Mouse (Mus musculus) thymus, postnatal 25 days (tissue): ENCODE data around the gene Kdm4b.

Experiments used
- DNase-seq: peaks from one replicate; pipeline ENCODE4 v3.0.0; 2022

Gene Kdm4b

GRCm38 (mm10) chr17:56325450-56326152 is at the start of gene Kdm4b:
TSS of gene Kdm4b (plus strand) at chr17:56326062.
- DNase-seq: peak; percentile 99

GRCm38 (mm10) chr17:56276643-56277566 is 49.0 kb upstream of the Kdm4b start, which contains the start of gene Ticam1:
TSS of gene Ticam1 (minus strand) at chr17:56276786.
- peak; percentile 73 for DNase-seq

- peak; percentile 22 for DNase-seq
These were observed 48.3 kb upstream of the Kdm4b start for GRCm38 (mm10) chr17:56277567-56277893.

GRCm38 (mm10) chr17:56278340-56278739 is 47.5 kb upstream of the Kdm4b start:
- DNase-seq: no peak

- DNase-seq: no peak
These were observed 46.2 kb upstream of the Kdm4b start for GRCm38 (mm10) chr17:56279481-56280155.

GRCm38 (mm10) chr17:56281193-56281592 is 44.7 kb upstream of the Kdm4b start:
- no peak for DNase-seq

GRCm38 (mm10) chr17:56282802-56283201 is 43.1 kb upstream of the Kdm4b start:
- DNase-seq: no peak

- DNase-seq: no peak
These were observed 42.5 kb upstream of the Kdm4b start for GRCm38 (mm10) chr17:56283316-56283715.

GRCm38 (mm10) chr17:56285995-56286394 is 39.9 kb upstream of the Kdm4b start:
- no peak for DNase-seq

GRCm38 (mm10) chr17:56287830-56288229 is 38.0 kb upstream of the Kdm4b start:
- DNase-seq: no peak

GRCm38 (mm10) chr17:56288866-56289265 is 37.0 kb upstream of the Kdm4b start:
- no peak for DNase-seq

- DNase-seq: peak; percentile 58
These were observed 36.2 kb upstream of the Kdm4b start for GRCm38 (mm10) chr17:56289371-56290331.

- peak; percentile 97 for DNase-seq
These were observed 35.3 kb upstream of the Kdm4b start for GRCm38 (mm10) chr17:56290388-56291170.

GRCm38 (mm10) chr17:56291171-56291511 is 34.7 kb upstream of the Kdm4b start:
- DNase-seq: peak; percentile 97

- peak; percentile 66 for DNase-seq
These were observed 33.9 kb upstream of the Kdm4b start for GRCm38 (mm10) chr17:56291826-56292475.

- peak; percentile 53 for DNase-seq
These were observed 33.2 kb upstream of the Kdm4b start, which contains the start of gene Plin3 for GRCm38 (mm10) chr17:56292531-56293222. TSS of gene Plin3 (minus strand) at chr17:56292873.

GRCm38 (mm10) chr17:56293291-56293690 is 32.6 kb upstream of the Kdm4b start:
- peak; percentile 87 for DNase-seq

- DNase-seq: peak; percentile 29
These were observed 31.6 kb upstream of the Kdm4b start for GRCm38 (mm10) chr17:56294241-56294640.

GRCm38 (mm10) chr17:56296201-56296600 is 29.7 kb upstream of the Kdm4b start:
- peak; percentile 44 for DNase-seq

GRCm38 (mm10) chr17:56298238-56298637 is 27.6 kb upstream of the Kdm4b start:
- no peak for DNase-seq
